Mouse (Mus musculus) lung, adult 2 months (tissue): Measurements from ENCODE around the gene Stk25.

Experiments used
- CTCF ChIP-seq: fragments of 200-500 bp; IDR thresholded peaks from 2 replicates; pipeline ENCODE4 v1.5.1; 2011; ENCODE audit warnings: mild to moderate bottlenecking, low read length, control low read depth; ENCODE audit not compliant: insufficient read depth
- POLR2A ChIP-seq: fragments of 200-500 bp; IDR thresholded peaks from 2 replicates; pipeline ENCODE4 v1.6.1; 2011; ENCODE audit warnings: low read depth, mild to moderate bottlenecking, control low read depth, low read length, borderline replicate concordance; ENCODE audit errors: extremely low read depth

- no peak for TF ChIP-seq CTCF
- TF ChIP-seq POLR2A: no peak
These were observed 25.7 kb downstream of the Stk25 start for GRCm38 (mm10) chr1:93632723-93633122.
